Mouse (Mus musculus): ENCODE data around the gene Ifitm3. TPM values are rescaled to one million over a fixed set of nuclear protein-coding genes. Genes with fewer than 3 reads are reported as not detected.
"Not testable (repeated sequence)": the region's sequence is repeated elsewhere in the genome, so short reads cannot be mapped to it uniquely, and the experiment has no call there.

Gene Ifitm3
- polyA plus RNA-seq, 1 experiment from 2014 or later, result 36.8 TPM

DNA sequence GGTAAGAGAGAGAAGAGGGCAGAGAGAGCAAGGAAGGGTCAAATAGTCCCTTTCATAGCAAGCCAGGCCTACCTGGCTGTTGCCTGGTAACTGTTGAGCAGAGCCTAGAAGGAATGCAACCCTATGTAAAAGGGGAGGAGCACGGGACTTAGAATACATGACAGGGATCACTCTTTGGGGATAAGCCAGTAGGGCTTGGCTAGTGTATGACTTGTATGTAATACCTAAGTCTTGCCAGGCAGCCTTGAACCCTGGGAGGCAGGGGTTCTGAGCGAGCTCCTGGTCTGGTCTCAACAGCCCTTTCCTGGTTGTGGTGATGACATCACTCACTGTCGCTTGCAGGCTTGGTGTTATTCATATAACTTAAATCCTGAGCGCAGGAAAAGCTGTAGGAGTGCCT is 21.5 kb downstream of the Ifitm3 start:
- H3K4me2 ChIP-seq, result no peak overlapping the region
- 72% methylated on average over 4 of the region's 4 CpGs for WGBS
- H3K4me1 ChIP-seq (replicated peaks), result no peaks in the 10 kb centered on the region
- H3K9ac ChIP-seq, result no peak overlapping the region
- H3K36me3 ChIP-seq, result no peaks in the 10 kb centered on the region
- H3K27me3 ChIP-seq, result no peaks in the 10 kb centered on the region
- H3K9me3 ChIP-seq, result no peaks in the 10 kb centered on the region
- H3K4me3 ChIP-seq, result no peak overlapping the region
- no peak for ATAC-seq (ENCODE audit: low FRiP score, low read depth)
- H3K27ac ChIP-seq (replicated peaks), result no peak overlapping the region

DNA sequence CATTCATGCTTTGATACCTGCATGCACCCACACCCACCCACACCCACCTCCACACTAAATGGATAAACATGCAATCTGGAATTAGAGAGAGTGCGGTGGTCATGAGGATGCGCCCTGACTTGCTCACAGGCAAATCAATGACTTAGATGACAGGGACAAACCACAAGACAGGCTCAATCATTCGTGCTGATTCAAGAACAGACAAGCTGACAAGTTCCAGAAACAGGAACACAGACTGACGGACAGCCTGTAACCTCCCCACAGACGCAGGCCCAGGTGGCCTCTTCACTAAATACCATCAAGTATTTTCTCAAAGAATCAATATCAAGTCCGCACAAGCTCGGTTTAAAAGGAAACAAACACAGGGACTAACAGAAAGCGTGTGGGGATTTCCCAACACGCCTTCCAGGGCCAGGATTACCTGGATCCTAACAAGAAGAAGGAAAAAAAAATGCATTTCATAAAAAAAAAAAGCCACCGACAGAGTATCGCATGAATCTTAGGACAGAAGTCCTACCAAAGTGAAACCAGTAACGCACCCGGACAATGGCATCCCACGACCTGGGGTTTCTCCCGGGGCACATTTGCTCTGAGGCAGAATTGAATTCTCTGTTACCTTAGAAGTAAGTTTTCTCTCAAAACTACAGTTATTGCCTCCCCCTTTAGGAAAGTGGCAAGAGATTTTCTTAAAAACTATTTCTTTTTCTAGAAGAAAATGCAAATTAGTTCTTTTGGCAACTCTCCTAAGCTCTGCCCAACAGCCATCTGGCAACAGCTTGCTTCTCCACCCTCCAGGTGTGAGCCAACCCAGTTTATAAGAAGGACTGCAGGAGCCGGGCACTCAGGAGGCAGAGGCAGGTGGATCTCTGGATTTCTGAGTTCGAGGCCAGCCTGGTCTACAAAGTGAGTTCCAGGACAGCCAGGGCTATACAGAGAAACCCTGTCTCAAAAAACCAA is 23.1 kb downstream of the Ifitm3 start:
- WGBS, result 86% methylated on average over 17 of the region's 17 CpGs

DNA sequence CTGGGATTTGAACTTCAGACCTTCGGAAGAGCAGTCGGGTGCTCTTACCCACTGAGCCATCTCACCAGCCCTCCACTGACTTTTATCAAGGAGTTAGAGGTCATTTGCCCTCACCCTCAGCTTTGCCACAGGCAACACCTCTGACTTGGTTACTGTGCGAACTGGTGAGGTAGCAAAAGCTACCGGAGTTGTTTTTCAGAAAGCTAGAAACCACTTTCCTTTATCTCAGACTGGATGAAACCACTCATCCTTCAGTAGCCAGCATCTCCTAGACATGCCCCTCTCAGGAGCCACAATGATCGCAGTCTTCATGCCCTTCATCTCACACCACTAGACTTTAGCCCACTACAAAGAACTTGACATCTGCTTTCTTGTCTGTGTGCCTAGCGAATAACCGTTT is 27.6 kb downstream of the Ifitm3 start:
- H3K9me3 ChIP-seq, result no peaks in the 10 kb centered on the region
- H3K4me3 ChIP-seq, result no peak overlapping the region
- H3K9ac ChIP-seq, result no peak overlapping the region
- H3K27ac ChIP-seq (replicated peaks), result no peak overlapping the region
- no peaks in the 10 kb centered on the region for H3K4me1 ChIP-seq (replicated peaks)
- WGBS, result 92% methylated on average over 7 of the region's 7 CpGs
- H3K27me3 ChIP-seq, result no peaks in the 10 kb centered on the region
- no peak for ATAC-seq (ENCODE audit: low FRiP score, low read depth)
- H3K4me2 ChIP-seq, result no peak overlapping the region
- H3K36me3 ChIP-seq, result no peaks in the 10 kb centered on the region

More for the DNA sequence above, 23.1 kb downstream of the Ifitm3 start:
- Histone ChIP-seq H3K4me2 (no peak overlapping the region), H3K27me3 (no peaks in the 10 kb centered on the region), H3K4me1 (replicated peaks) (no peaks in the 10 kb centered on the region), H3K9ac (no peak overlapping the region), H3K36me3 (no peaks in the 10 kb centered on the region), H3K9me3 (no peaks in the 10 kb centered on the region), H3K4me3 (no peak overlapping the region), H3K27ac (replicated peaks) (no peak overlapping the region)
- ATAC-seq (ENCODE audit: low FRiP score, low read depth), result no peak

DNA sequence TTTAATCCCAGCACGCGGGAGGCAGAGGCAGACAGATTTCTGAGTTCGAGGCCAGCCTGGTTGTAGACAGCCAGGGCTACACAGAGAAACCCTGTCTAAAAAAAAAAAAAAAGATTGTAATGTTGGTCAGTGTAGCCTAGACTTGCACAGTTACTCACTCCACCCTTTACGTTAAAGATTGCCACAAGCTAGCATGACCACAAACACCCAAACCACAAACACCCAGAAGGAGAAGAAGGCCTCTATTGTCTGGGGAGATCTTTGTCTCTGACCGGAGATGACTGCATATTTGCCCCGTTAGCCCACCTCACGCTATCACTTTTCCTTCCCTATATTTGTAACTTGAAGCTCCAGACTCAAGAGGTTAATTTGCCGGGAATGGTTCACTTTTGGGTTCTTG is 28.9 kb downstream of the Ifitm3 start:
- H3K4me3 ChIP-seq, result no peak overlapping the region
- ATAC-seq (ENCODE audit: low FRiP score, low read depth), result no peak
- H3K36me3 ChIP-seq, result no peaks in the 10 kb centered on the region
- H3K9me3 ChIP-seq, result no peaks in the 10 kb centered on the region
- no peaks in the 10 kb centered on the region for H3K4me1 ChIP-seq (replicated peaks)
- H3K27ac ChIP-seq (replicated peaks), result no peak overlapping the region
- no peaks in the 10 kb centered on the region for H3K27me3 ChIP-seq
- H3K9ac ChIP-seq, result no peak overlapping the region
- H3K4me2 ChIP-seq, result no peak overlapping the region
- WGBS, result 90% methylated on average over 8 of the region's 8 CpGs

DNA sequence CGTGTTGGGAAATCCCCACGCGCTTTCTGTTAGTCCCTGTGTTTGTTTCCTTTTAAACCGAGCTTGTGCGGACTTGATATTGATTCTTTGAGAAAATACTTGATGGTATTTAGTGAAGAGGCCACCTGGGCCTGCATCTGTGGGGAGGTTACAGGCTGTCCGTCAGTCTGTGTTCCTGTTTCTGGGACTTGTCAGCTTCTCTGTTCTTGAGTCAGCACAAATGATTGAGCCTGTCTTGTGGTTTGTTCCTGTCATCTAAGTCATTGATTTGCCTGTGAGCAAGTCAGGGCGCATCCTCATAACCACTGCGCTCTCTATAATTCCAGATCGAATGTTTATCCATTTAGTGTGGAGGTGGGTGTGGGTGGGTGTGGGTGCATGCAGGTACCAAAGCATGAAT is 33.9 kb downstream of the Ifitm3 start:
- H3K9me3 ChIP-seq; H3K4me3 ChIP-seq; ATAC-seq (ENCODE audit: low FRiP score, low read depth); H3K9ac ChIP-seq; H3K4me2 ChIP-seq; H3K4me1 ChIP-seq (replicated peaks); H3K36me3 ChIP-seq; H3K27ac ChIP-seq (replicated peaks); H3K27me3 ChIP-seq: not testable (repeated sequence)
- WGBS, result 92% methylated on average over 9 of the region's 9 CpGs

DNA sequence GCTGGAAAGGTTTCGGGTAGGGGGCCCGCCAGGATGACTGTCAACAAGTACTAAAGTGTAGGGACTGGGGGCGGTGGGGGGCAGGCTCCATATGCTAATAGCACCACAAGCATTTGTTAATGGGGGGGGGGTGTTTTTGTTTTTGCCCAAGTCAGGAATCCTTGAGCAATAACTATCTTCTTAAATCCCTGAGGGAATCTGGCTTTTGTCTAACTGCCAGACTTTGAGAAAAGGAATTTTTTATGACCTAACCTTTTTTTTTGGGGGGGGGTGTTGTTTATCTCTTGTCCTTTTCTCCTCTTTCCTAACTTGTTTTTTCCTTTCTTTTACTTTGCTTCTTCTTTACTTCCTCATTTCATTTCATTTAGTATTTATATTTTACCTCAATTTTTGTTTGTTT is 35.1 kb downstream of the Ifitm3 start:
- H3K36me3 ChIP-seq, result no peaks in the 10 kb centered on the region
- no peak overlapping the region for H3K9ac ChIP-seq
- no peak overlapping the region for H3K4me2 ChIP-seq
- H3K4me1 ChIP-seq (replicated peaks), result 0 out of 2 replicates have a peak, but pooled peaks cover 6% of the 10 kb centered on the region
- 14% methylated on average over 3 of the region's 3 CpGs for WGBS
- H3K27ac ChIP-seq (replicated peaks), result no peak overlapping the region
- no peak for ATAC-seq (ENCODE audit: low FRiP score, low read depth)
- H3K4me3 ChIP-seq, result no peak overlapping the region
- H3K27me3 ChIP-seq, result no peaks in the 10 kb centered on the region
- H3K9me3 ChIP-seq, result no peaks in the 10 kb centered on the region

DNA sequence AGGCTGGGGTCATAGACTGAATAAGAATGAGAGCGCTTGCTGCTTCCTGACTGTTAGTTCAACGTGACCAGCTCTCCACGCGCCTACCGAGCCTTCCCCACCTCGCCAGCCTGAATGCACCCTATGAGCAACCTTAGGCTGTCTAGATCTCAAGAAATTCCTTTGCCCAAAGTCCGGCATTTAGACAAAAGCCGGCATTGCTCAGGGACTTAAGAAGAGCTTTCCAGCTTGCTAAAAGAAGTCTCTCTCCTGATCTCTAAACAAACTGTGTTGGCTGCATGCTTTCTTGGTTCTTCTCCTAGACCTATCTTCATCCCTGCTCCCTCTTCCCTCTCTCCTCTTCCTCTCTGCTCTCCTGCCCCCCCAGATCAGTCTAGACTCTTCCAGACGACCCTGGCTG is 35.6 kb downstream of the Ifitm3 start:
- Histone ChIP-seq H3K9me3 (no peaks in the 10 kb centered on the region), H3K9ac (no peak overlapping the region)
- 17% methylated on average over 9 of the region's 9 CpGs for WGBS

DNA sequence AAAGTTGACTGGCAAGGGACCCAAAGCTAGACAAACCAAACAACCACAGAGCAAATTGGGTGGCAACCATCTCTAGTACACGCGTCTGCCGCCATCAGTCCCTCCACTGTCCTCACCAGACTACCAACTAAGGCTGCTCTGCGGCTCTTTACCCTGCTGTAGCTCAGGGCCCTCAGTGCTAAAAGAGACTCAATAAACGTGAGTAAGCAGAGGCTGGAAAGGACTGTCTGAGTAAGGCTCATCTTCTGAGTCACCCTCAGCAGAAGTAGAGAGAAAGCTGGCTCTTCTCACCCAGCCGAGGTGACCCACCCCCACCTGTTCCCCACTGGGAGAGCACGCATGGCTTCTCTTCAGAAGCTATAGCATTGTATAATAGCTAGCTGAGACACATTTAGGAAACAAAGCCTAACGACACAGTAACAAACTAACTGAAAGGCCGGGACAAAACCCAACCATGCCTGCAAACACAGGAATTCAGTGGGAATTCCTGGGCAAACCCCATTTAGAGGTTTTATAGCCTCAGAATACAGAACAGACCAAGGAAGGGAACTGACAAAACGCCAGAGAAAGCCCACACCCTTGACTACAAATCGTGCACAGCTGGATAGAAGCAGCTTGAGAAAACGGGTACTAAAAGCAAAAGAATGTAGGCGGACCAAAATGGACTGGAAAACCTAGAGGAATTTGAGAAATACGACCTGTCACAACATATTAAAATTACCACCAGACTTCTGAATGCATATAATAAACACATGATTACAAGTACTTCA is 37.0 kb downstream of the Ifitm3 start:
- WGBS, result 16% methylated on average over 14 of the region's 14 CpGs
- Histone ChIP-seq H3K27ac (replicated peaks) (no peak overlapping the region), H3K4me1 (replicated peaks) (0 out of 2 replicates have a peak, but pooled peaks cover 6% of the 10 kb centered on the region), H3K9me3 (no peaks in the 10 kb centered on the region), H3K4me2 (no peak overlapping the region), H3K36me3 (no peaks in the 10 kb centered on the region), H3K27me3 (no peaks in the 10 kb centered on the region), H3K4me3 (no peak overlapping the region), H3K9ac (no peak overlapping the region)
- no peak for ATAC-seq (ENCODE audit: low FRiP score, low read depth)

More for the DNA sequence above, 35.6 kb downstream of the Ifitm3 start:
- no peak for ATAC-seq (ENCODE audit: low FRiP score, low read depth)
- no peaks in the 10 kb centered on the region for H3K36me3 ChIP-seq
- H3K27ac ChIP-seq (replicated peaks), result no peak overlapping the region
- no peaks in the 10 kb centered on the region for H3K27me3 ChIP-seq
- H3K4me3 ChIP-seq, result no peak overlapping the region
- 0 out of 2 replicates have a peak, but pooled peaks cover 6% of the 10 kb centered on the region for H3K4me1 ChIP-seq (replicated peaks)
- H3K4me2 ChIP-seq, result no peak overlapping the region

DNA sequence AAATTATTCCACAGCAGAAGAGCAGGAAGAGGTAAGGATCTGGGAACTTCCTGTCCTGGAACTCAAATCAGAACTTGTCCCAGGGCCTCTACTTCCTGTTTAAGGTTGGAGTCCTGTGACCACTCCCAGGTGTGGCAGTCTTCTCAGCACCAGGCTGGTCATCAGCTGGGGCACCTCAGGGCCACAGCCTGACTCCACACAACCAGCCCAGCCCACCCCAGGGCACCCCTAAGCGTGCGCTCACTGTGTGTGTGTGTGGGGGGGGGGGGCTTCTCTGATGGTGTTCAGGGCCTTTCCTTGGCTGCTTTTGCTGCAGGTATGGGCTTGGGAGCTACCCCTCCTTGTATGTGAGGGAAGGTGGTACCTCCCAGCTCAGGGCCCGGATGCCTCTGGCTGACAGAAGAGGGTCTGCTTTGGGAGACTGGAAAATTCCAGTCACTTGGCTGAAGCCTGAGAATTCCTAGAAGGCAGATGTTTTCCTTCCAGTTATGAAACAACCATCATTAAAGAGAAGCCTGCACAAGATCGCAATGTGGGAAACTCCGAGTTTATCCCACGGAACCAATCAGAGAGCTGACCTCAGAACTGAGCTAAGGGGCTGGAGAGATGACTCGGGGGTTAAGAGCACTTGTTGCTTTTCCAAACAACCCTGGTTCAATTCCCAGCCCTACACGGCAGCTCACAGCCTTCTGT is 38.9 kb downstream of the Ifitm3 start:
- ATAC-seq (ENCODE audit: low FRiP score, low read depth), result no peak
- WGBS, result 93% methylated on average over 8 of the region's 8 CpGs
- H3K4me1 ChIP-seq (replicated peaks), result 0 out of 2 replicates have a peak, but pooled peaks cover 6% of the 10 kb centered on the region
- H3K27me3 ChIP-seq, result no peaks in the 10 kb centered on the region
- H3K9ac ChIP-seq, result no peak overlapping the region
- H3K9me3 ChIP-seq, result no peaks in the 10 kb centered on the region
- H3K4me3 ChIP-seq, result no peak overlapping the region
- no peak overlapping the region for H3K27ac ChIP-seq (replicated peaks)
- H3K36me3 ChIP-seq, result no peaks in the 10 kb centered on the region
- no peak overlapping the region for H3K4me2 ChIP-seq

DNA sequence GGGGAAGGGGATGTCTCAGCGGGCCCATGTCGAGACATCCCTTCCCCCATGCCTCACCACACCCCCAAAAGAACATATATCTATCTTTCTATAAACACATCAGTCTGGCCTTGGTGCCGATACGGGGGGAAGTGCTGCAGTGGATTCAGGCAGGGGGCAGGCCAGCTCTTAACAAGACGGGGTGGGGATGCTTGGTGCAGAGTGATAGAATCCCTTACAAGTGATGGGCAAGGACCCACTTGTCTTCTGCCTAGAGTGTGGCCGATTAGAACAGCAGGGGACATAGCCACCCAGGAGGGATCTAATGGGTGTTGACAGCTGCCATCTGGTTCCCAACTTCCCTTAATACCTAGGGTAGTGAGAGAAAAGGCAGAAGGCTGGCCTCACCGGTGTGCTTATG is 39.6 kb downstream of the Ifitm3 start:
- no peaks in the 10 kb centered on the region for H3K9me3 ChIP-seq
- H3K4me1 ChIP-seq (replicated peaks), result 0 out of 2 replicates have a peak, but pooled peaks cover 6% of the 10 kb centered on the region
- H3K27me3 ChIP-seq, result no peaks in the 10 kb centered on the region
- H3K27ac ChIP-seq (replicated peaks), result no peak overlapping the region
- no peak overlapping the region for H3K9ac ChIP-seq
- H3K36me3 ChIP-seq, result no peaks in the 10 kb centered on the region
- no peak overlapping the region for H3K4me2 ChIP-seq
- no peak overlapping the region for H3K4me3 ChIP-seq
- 54% methylated on average over 7 of the region's 7 CpGs for WGBS
- ATAC-seq (ENCODE audit: low FRiP score, low read depth), result no peak

DNA sequence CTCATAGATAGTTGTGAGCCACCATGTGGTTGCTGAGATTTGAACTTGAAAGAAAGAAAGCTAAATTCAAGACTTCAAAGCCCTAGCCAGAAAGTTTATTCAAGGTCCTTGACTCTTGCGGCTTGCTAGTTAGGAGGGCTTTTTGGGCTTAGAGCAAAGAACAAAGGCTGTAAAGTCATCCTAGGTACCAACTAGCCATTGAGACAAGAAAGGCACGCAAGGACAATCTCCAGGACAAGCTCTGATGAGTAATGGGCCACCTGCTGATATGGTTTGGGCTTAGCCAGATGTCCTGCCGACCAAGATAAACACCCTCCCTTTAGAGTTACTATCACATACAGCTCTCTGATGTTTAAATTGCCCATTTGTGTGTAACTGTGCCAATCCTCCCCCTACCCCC is 41.9 kb downstream of the Ifitm3 start:
- 17% methylated on average over 3 of the region's 3 CpGs for WGBS
- H3K4me1 ChIP-seq (replicated peaks); H3K27me3 ChIP-seq; H3K9ac ChIP-seq; H3K4me3 ChIP-seq; H3K9me3 ChIP-seq; H3K27ac ChIP-seq (replicated peaks); H3K36me3 ChIP-seq; ATAC-seq (ENCODE audit: low FRiP score, low read depth); H3K4me2 ChIP-seq: not testable (repeated sequence)
